Mouse (Mus musculus): ENCODE results near the gene Abcc4. TPM values are rescaled to one million over a fixed set of nuclear protein-coding genes. Genes with fewer than 3 reads are reported as not detected.

Abcc4 gene
- polyA plus RNA-seq, 1 experiment from 2014 or later = 2.8 TPM

DNA sequence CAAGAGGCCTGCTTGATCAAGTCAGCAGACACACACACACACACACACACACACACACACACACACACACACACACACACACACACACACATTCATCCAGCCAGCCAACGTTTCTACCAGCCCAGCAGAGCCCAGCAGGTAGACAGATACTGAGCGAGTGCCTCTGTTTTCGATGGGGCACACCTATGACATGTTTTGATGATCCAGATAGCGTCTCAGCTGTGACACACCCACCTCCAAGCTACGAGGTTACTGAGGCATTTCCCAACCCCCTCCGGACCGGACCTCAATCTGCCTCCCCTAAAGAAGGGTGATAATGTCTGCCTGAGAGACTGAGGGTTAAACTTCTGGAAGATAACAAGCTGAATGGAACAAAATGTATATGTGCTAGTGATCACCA is 5.4 kb downstream of the Abcc4 start:
- WGBS = 61% methylated on average over 7 of the region's 7 CpGs
- Histone ChIP-seq H3K36me3 (ENCODE audit: insufficient read depth) (no peaks in the 10 kb centered on the region), H3K4me2 (no peak overlapping the region), H3K4me1 (ENCODE audit: insufficient read depth) (no peaks in the 10 kb centered on the region), H3K9me3 (ENCODE audit: low read depth, low read length) (no peaks in the 10 kb centered on the region), H3K27me3 (ENCODE audit: insufficient read depth, low read length) (peaks cover 20% of the 10 kb centered on the region), H3K9ac (no peak overlapping the region), H3K4me3 (ENCODE audit: low read depth, low read length) (no peak overlapping the region), H3K27ac (ENCODE audit: low read depth) (no peak overlapping the region)
- TF ChIP-seq CTCF (IDR thresholded peaks at IDR 0.05; ENCODE audit: low read depth) = no peak
- DNase-seq = no peak
- ATAC-seq (ENCODE audit: insufficient read depth) = no peak

DNA sequence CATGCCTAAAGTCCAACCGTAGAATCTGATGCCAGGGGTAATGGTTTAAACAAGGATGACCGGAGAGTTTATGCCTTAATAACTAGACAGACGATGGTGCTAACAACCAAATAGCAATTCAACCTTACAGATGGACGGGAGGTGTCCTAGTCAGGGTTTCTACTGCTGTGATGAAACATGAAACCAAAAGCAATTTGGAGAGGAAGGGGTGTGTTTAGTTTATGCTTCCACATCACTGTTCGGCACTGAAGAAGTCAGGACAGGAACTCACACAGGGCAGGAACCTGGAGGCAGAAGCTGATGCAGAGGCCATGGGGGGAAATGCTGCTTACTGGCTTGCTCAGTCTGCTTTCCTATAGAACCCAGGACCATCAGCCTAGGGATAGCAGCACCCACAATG is 6.1 kb downstream of the Abcc4 start:
- Histone ChIP-seq H3K27ac (ENCODE audit: low read depth) (no peak overlapping the region), H3K27me3 (ENCODE audit: insufficient read depth, low read length) (peaks cover 14% of the 10 kb centered on the region), H3K4me3 (ENCODE audit: low read depth, low read length) (no peak overlapping the region), H3K4me1 (ENCODE audit: insufficient read depth) (no peaks in the 10 kb centered on the region), H3K9me3 (ENCODE audit: low read depth, low read length) (no peaks in the 10 kb centered on the region), H3K4me2 (no peak overlapping the region), H3K9ac (no peak overlapping the region), H3K36me3 (ENCODE audit: insufficient read depth) (no peaks in the 10 kb centered on the region)
- TF ChIP-seq CTCF (IDR thresholded peaks at IDR 0.05; ENCODE audit: low read depth) = no peak
- ATAC-seq (ENCODE audit: insufficient read depth) (no peak), DNase-seq (no peak)
- 47% methylated on average over 5 of the region's 5 CpGs for WGBS

DNA sequence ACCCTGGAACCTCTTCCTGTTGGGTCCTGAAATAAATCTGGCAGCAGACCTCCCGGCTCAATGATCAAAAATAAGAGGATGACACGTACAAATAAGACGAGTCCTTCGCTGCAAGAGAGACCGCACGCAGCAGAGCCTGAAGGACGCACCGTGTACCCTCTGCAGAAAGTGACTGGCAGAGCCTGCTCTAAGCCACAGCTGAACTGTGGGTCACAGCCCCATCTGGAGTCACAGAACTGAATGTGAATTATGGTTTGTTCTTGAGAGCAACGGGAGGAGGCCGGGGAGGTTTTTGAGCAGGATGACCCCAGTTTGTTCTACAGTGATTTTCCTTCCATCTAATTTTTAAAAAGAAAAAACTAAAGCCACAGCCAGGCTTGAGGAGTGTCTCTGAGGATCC is 6.5 kb downstream of the Abcc4 start:
- Histone ChIP-seq H3K27me3 (ENCODE audit: insufficient read depth, low read length) (peaks cover 10% of the 10 kb centered on the region), H3K36me3 (ENCODE audit: insufficient read depth) (no peaks in the 10 kb centered on the region), H3K9me3 (ENCODE audit: low read depth, low read length) (no peaks in the 10 kb centered on the region), H3K4me2 (no peak overlapping the region), H3K27ac (ENCODE audit: low read depth) (no peak overlapping the region), H3K4me1 (ENCODE audit: insufficient read depth) (no peaks in the 10 kb centered on the region), H3K9ac (no peak overlapping the region), H3K4me3 (ENCODE audit: low read depth, low read length) (no peak overlapping the region)
- ATAC-seq (ENCODE audit: insufficient read depth) (no peak), DNase-seq (no peak)
- TF ChIP-seq CTCF (IDR thresholded peaks at IDR 0.05; ENCODE audit: low read depth) = no peak
- 71% methylated on average over 10 of the region's 10 CpGs for WGBS

DNA sequence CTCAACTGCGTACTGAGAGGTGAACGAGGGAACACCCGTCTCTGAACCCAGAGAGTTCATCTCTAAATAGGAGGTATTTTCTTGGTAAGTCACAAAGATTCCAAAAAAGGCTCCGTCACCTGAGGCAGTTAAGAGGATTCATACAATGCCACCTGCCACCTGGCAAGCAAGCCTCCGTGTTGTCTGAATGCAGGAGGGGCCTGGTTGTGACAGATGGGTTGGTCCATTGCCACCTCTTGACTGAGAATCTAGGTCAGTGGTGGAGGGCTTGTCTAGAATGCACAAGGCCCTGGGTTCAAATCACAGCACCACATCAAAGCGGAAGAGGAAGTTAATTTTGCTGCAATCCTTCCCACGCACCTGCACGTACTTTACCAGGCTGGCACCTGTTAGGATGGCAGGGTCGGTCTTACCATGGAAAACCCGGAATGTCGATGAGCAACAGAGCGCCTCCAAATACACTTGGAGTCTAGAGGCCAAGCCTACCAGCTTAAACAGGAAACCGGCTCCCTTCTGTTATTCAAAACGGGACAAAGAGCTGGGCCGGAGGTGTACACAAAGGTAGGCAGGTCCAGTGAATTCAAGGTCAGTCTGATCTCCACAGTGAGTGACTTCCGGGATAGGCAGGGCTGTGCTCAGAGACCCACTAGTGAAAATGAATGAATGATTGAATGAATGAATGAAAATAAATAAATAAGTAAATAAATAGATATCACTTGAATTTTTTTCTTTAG is 9.3 kb downstream of the Abcc4 start:
- DNase-seq = no peak
- Histone ChIP-seq H3K27ac (ENCODE audit: low read depth) (no peak overlapping the region), H3K9ac (no peak overlapping the region), H3K36me3 (ENCODE audit: insufficient read depth) (no peaks in the 10 kb centered on the region), H3K4me2 (no peak overlapping the region), H3K9me3 (ENCODE audit: low read depth, low read length) (no peaks in the 10 kb centered on the region), H3K4me3 (ENCODE audit: low read depth, low read length) (no peak overlapping the region), H3K4me1 (ENCODE audit: insufficient read depth) (no peaks in the 10 kb centered on the region), H3K27me3 (ENCODE audit: insufficient read depth, low read length) (no peaks in the 10 kb centered on the region)
- WGBS = 92% methylated on average over 16 of the region's 16 CpGs
- no peak for TF ChIP-seq CTCF (IDR thresholded peaks at IDR 0.05; ENCODE audit: low read depth)
- ATAC-seq (ENCODE audit: insufficient read depth) = no peak

DNA sequence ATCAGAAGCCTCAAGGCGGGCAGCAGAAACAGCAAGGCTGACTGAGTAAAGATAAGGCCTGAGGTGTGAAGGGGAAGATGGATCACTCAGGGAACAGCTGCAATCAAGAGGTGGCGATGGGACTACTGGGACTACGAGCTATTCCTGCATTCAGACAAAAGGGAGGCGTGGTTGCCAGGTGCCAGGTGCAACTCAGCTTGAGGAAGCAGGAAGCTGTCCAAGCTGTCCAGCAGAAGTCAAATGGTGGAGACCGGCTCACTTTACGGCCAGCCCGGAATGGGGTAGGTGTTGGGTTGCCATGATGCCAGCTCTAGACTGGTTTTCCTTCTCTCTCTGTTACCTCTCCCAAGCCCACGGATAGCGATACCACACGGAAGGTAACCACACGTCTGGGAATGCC is 10.2 kb downstream of the Abcc4 start:
- H3K9ac ChIP-seq = no peak overlapping the region
- no peak for DNase-seq
- no peaks in the 10 kb centered on the region for H3K27me3 ChIP-seq (ENCODE audit: insufficient read depth, low read length)
- no peaks in the 10 kb centered on the region for H3K9me3 ChIP-seq (ENCODE audit: low read depth, low read length)
- no peak overlapping the region for H3K4me3 ChIP-seq (ENCODE audit: low read depth, low read length)
- H3K36me3 ChIP-seq (ENCODE audit: insufficient read depth) = no peaks in the 10 kb centered on the region
- no peaks in the 10 kb centered on the region for H3K4me1 ChIP-seq (ENCODE audit: insufficient read depth)
- ATAC-seq (ENCODE audit: insufficient read depth) = no peak
- H3K4me2 ChIP-seq = no peak overlapping the region
- no peak overlapping the region for H3K27ac ChIP-seq (ENCODE audit: low read depth)
- 80% methylated on average over 11 of the region's 11 CpGs for WGBS
- TF ChIP-seq CTCF (IDR thresholded peaks at IDR 0.05; ENCODE audit: low read depth) = no peak

DNA sequence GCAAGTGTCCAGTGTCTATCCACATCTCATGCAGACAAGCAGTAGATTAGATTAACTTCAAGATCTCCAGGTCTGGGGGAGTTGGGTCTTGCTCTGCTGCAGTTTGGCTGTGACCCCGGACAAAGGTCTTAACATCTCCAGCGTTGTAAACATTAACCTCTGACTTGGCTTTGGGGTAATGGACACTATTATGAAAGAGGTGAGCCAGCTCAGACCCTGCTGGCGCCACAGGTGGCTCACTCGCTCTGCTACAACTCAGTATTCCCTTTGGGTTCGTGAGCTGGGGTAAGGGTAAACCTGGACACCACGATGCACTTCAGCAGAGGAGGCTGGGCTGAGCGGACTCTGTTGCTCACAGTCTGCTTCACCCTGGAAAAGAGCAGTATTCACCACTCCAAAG is 11.7 kb downstream of the Abcc4 start:
- no peak overlapping the region for H3K27ac ChIP-seq (ENCODE audit: low read depth)
- DNase-seq (no peak), ATAC-seq (ENCODE audit: insufficient read depth) (no peak)
- no peak overlapping the region for H3K9ac ChIP-seq
- H3K4me3 ChIP-seq (ENCODE audit: low read depth, low read length) = no peak overlapping the region
- no peak for TF ChIP-seq CTCF (IDR thresholded peaks at IDR 0.05; ENCODE audit: low read depth)
- H3K4me2 ChIP-seq = no peak overlapping the region
- H3K4me1 ChIP-seq (ENCODE audit: insufficient read depth) = no peaks in the 10 kb centered on the region
- no peaks in the 10 kb centered on the region for H3K9me3 ChIP-seq (ENCODE audit: low read depth, low read length)
- H3K36me3 ChIP-seq (ENCODE audit: insufficient read depth) = no peaks in the 10 kb centered on the region
- H3K27me3 ChIP-seq (ENCODE audit: insufficient read depth, low read length) = no peaks in the 10 kb centered on the region
- WGBS = 82% methylated on average over 7 of the region's 7 CpGs

DNA sequence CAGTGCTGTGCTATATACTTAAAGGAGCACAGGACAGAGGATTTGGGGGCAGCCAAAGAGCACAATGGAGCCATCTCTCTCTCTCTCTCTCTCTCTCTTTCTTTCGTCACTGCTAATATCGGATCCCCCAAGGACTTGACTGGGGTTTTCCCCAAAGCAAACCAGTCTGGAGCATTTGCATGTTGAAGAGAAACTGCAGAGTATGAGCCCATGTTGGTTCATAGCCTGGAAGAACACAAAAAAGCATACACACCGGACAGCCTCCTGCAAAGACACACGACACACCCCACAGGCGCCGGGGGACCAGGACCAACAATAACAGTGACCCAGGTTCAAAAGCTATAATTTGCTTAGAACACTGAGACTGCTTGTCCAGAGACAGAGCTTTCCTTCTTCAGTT is 14.1 kb downstream of the Abcc4 start:
- 84% methylated on average over 6 of the region's 6 CpGs for WGBS
- no peak overlapping the region for H3K4me3 ChIP-seq (ENCODE audit: low read depth, low read length)
- DNase-seq (no peak), ATAC-seq (ENCODE audit: insufficient read depth) (no peak)
- no peaks in the 10 kb centered on the region for H3K9me3 ChIP-seq (ENCODE audit: low read depth, low read length)
- H3K27me3 ChIP-seq (ENCODE audit: insufficient read depth, low read length) = no peaks in the 10 kb centered on the region
- H3K36me3 ChIP-seq (ENCODE audit: insufficient read depth) = no peaks in the 10 kb centered on the region
- TF ChIP-seq CTCF (IDR thresholded peaks at IDR 0.05; ENCODE audit: low read depth) = no peak
- H3K27ac ChIP-seq (ENCODE audit: low read depth) = no peak overlapping the region
- H3K9ac ChIP-seq = no peak overlapping the region
- no peak overlapping the region for H3K4me2 ChIP-seq
- H3K4me1 ChIP-seq (ENCODE audit: insufficient read depth) = no peaks in the 10 kb centered on the region
